ENCODE assay signal across 26 mouse cellular contexts in genomic region chr3:158065256-158065655, GRCm38 (mm10). TPM values are rescaled to one million over a fixed set of nuclear protein-coding genes. Genes with fewer than 3 reads are reported as not detected.
DNase-seq lines count a peak whose midpoint lies in the region; ATAC-seq and TF ChIP-seq lines count a peak whose summit lies in the region.
"Had no signal": no experiment of that assay in that cellular context is flagged by ENCODE, and none has a peak within 500 bp of the region (broad histone marks: within the 10 kb centered on the region; RNA-seq: fewer than 3 reads in every experiment).

No protein-coding gene starts in this region.

- ATAC-seq in forebrain, embryonic 14.5 days, result peak; percentile 18; the same call in 1 of the 2 replicates
- no peak; the same call in 1 of the 2 replicates for ATAC-seq in forebrain, embryonic 11.5 days (replicated peaks; ENCODE audit: low FRiP score)
- peak; percentile 53; the same call in 1 of the 2 replicates for ATAC-seq in midbrain, embryonic 13.5 days
- no peak for ATAC-seq in midbrain, embryonic 16.5 days
- ATAC-seq in midbrain, postnatal 0 days (ENCODE audit: low FRiP score), result peak; percentile 33; the same call in 1 of the 2 replicates
- no peak; the same call in 1 of the 2 replicates for ATAC-seq in midbrain, embryonic 14.5 days (ENCODE audit: low FRiP score, low TSS enrichment)
- ATAC-seq: activated CD4-positive, CD25-positive, alpha-beta regulatory T cell, adult 4 months; CD4-positive, CD25-positive, alpha-beta regulatory T cell, adult 4 months; forebrain, embryonic 13.5 days; forebrain, postnatal 0 days; Patski had no signal

- H3K27me3 ChIP-seq in forebrain, embryonic 14.5 days (replicated peaks; ENCODE audit: control insufficient read depth, insufficient read depth, low read length), result no peaks in the 10 kb centered on the region
- no peaks in the 10 kb centered on the region for H3K27me3 ChIP-seq in forebrain, embryonic 11.5 days (ENCODE audit: control insufficient read depth, insufficient read depth, low read length)
- no peaks in the 10 kb centered on the region for H3K27me3 ChIP-seq in midbrain, embryonic 13.5 days
- H3K27me3 ChIP-seq in midbrain, embryonic 16.5 days (ENCODE audit: control insufficient read depth, insufficient read depth, low read depth, low read length), result no peaks in the 10 kb centered on the region
- no peaks in the 10 kb centered on the region for H3K27me3 ChIP-seq in midbrain, postnatal 0 days (ENCODE audit: insufficient read depth, low read length)
- H3K27me3 ChIP-seq in midbrain, embryonic 14.5 days (ENCODE audit: control insufficient read depth, insufficient read depth, low read length), result no peaks in the 10 kb centered on the region
- H3K27me3 ChIP-seq: CH12.LX; embryonic facial prominence, embryonic 12.5 days; forebrain, embryonic 13.5 days; Patski had no signal

- peaks cover 14% of the 10 kb centered on the region for H3K36me3 ChIP-seq in forebrain, embryonic 14.5 days (ENCODE audit: control insufficient read depth, insufficient read depth, low read length)
- no peaks in the 10 kb centered on the region for H3K36me3 ChIP-seq in forebrain, embryonic 11.5 days (ENCODE audit: control insufficient read depth, insufficient read depth, low read length)
- peaks cover 18% of the 10 kb centered on the region for H3K36me3 ChIP-seq in midbrain, embryonic 13.5 days
- no peaks in the 10 kb centered on the region for H3K36me3 ChIP-seq in midbrain, embryonic 16.5 days (ENCODE audit: control insufficient read depth, insufficient read depth, low read length)
- peaks cover 4% of the 10 kb centered on the region; the same call in 1 of the 2 replicates for H3K36me3 ChIP-seq in midbrain, postnatal 0 days (ENCODE audit: insufficient read depth, low read length)
- H3K36me3 ChIP-seq in midbrain, embryonic 14.5 days (ENCODE audit: control insufficient read depth, insufficient read depth, low read length), result peaks cover 28% of the 10 kb centered on the region

- H3K9me3 ChIP-seq in forebrain, embryonic 14.5 days (replicated peaks; ENCODE audit: control insufficient read depth, low read length), result no peaks in the 10 kb centered on the region
- H3K9me3 ChIP-seq in forebrain, embryonic 11.5 days (ENCODE audit: control insufficient read depth, low read length), result no peaks in the 10 kb centered on the region
- no peaks in the 10 kb centered on the region for H3K9me3 ChIP-seq in midbrain, embryonic 13.5 days
- H3K9me3 ChIP-seq in midbrain, embryonic 16.5 days (replicated peaks; ENCODE audit: control insufficient read depth, low read length, poor library complexity, severe bottlenecking), result no peaks in the 10 kb centered on the region
- H3K9me3 ChIP-seq in midbrain, postnatal 0 days (ENCODE audit: low read length), result no peaks in the 10 kb centered on the region
- H3K9me3 ChIP-seq in midbrain, embryonic 14.5 days (ENCODE audit: control insufficient read depth, low read length), result no peaks in the 10 kb centered on the region
- H3K9me3 ChIP-seq: embryonic facial prominence, embryonic 10.5 days; embryonic facial prominence, embryonic 12.5 days; forebrain, embryonic 13.5 days; G1E had no signal

- no peaks in the 10 kb centered on the region for H3K4me1 ChIP-seq in forebrain, embryonic 14.5 days (ENCODE audit: control insufficient read depth, insufficient read depth, low read length)
- no peaks in the 10 kb centered on the region for H3K4me1 ChIP-seq in forebrain, embryonic 11.5 days (replicated peaks; ENCODE audit: control insufficient read depth, insufficient read depth, low read length)
- H3K4me1 ChIP-seq in midbrain, embryonic 13.5 days (replicated peaks), result no peaks in the 10 kb centered on the region
- no peaks in the 10 kb centered on the region for H3K4me1 ChIP-seq in midbrain, embryonic 16.5 days (ENCODE audit: control insufficient read depth, insufficient read depth, low read length)
- H3K4me1 ChIP-seq in midbrain, postnatal 0 days (ENCODE audit: insufficient read depth, low read length), result no peaks in the 10 kb centered on the region
- H3K4me1 ChIP-seq in midbrain, embryonic 14.5 days (ENCODE audit: control insufficient read depth, insufficient read depth, low read length), result no peaks in the 10 kb centered on the region
- H3K4me1 ChIP-seq: forebrain, embryonic 13.5 days had no signal

- H3K27ac ChIP-seq in forebrain, embryonic 14.5 days (ENCODE audit: low read depth, low read length), result no peak overlapping the region
- no peak overlapping the region for H3K27ac ChIP-seq in forebrain, embryonic 11.5 days (ENCODE audit: low read depth, low read length)
- no peak overlapping the region for H3K27ac ChIP-seq in midbrain, embryonic 13.5 days
- no peak overlapping the region for H3K27ac ChIP-seq in midbrain, embryonic 16.5 days (ENCODE audit: low read length)
- no peak overlapping the region for H3K27ac ChIP-seq in midbrain, postnatal 0 days (ENCODE audit: low read depth, low read length)
- H3K27ac ChIP-seq in midbrain, embryonic 14.5 days (replicated peaks; ENCODE audit: low read depth, low read length), result no peak overlapping the region
- H3K27ac ChIP-seq: embryonic facial prominence, embryonic 10.5 days; embryonic facial prominence, embryonic 12.5 days; forebrain, embryonic 13.5 days had no signal

- no peak overlapping the region for H3K4me3 ChIP-seq in forebrain, embryonic 14.5 days (ENCODE audit: low read depth, low read length)
- no peak overlapping the region for H3K4me3 ChIP-seq in forebrain, embryonic 11.5 days (ENCODE audit: low read depth, low read length)
- no peak overlapping the region for H3K4me3 ChIP-seq in midbrain, embryonic 13.5 days (replicated peaks)
- no peak overlapping the region for H3K4me3 ChIP-seq in midbrain, embryonic 16.5 days (ENCODE audit: low read depth, low read length)
- no peak overlapping the region for H3K4me3 ChIP-seq in midbrain, postnatal 0 days (ENCODE audit: low read depth, low read length)
- H3K4me3 ChIP-seq in midbrain, embryonic 14.5 days (replicated peaks; ENCODE audit: low read depth, low read length), result no peak overlapping the region
- H3K4me3 ChIP-seq: embryonic facial prominence, embryonic 10.5 days; embryonic facial prominence, embryonic 12.5 days; forebrain, embryonic 13.5 days had no signal

- WGBS in forebrain, embryonic 14.5 days, result 90% methylated on average over 2 of the region's 2 CpGs
- 94% methylated on average over 2 of the region's 2 CpGs for whole genome bisulfite sequencing in forebrain, embryonic 11.5 days
- WGBS in midbrain, embryonic 13.5 days, result 96% methylated on average over 2 of the region's 2 CpGs
- WGBS in midbrain, embryonic 16.5 days, result 100% methylated on average over 2 of the region's 2 CpGs
- 98% methylated on average over 2 of the region's 2 CpGs for WGBS in midbrain, postnatal 0 days
- WGBS in midbrain, embryonic 14.5 days, result 93% methylated on average over 2 of the region's 2 CpGs

- H3K9ac ChIP-seq in forebrain, embryonic 14.5 days (ENCODE audit: low read length), result no peak overlapping the region
- H3K9ac ChIP-seq in forebrain, embryonic 11.5 days (ENCODE audit: low read length), result no peak overlapping the region
- no peak overlapping the region for H3K9ac ChIP-seq in midbrain, embryonic 13.5 days (replicated peaks)
- no peak overlapping the region for H3K9ac ChIP-seq in midbrain, embryonic 16.5 days (ENCODE audit: low read depth, low read length)
- H3K9ac ChIP-seq in midbrain, postnatal 0 days (replicated peaks; ENCODE audit: low read length, poor library complexity, severe bottlenecking), result no peak overlapping the region
- no peak overlapping the region for H3K9ac ChIP-seq in midbrain, embryonic 14.5 days (replicated peaks; ENCODE audit: low read length)
- H3K9ac ChIP-seq: embryonic facial prominence, embryonic 12.5 days; forebrain, embryonic 13.5 days; forebrain, postnatal 0 days had no signal

- DNase-seq in forebrain, embryonic 14.5 days (ENCODE audit: low spot score), result no peak
- DNase-seq in forebrain, embryonic 11.5 days (ENCODE audit: low spot score), result no peak
- peak; percentile 37 for DNase-seq in heart, adult 11 months
- DNase-seq in heart, adult 8-10 months (ENCODE audit: low spot score), result no peak
- no peak for DNase-seq in midbrain, postnatal 0 days (ENCODE audit: low spot score)
- DNase-seq in midbrain, embryonic 14.5 days, result no peak
- DNase-seq: adrenal gland, adult 8-10 months; adrenal gland, postnatal 14 days; adrenal gland, postnatal 36 days; B cell, adult 2 months; cerebellum, adult 11-12 months; cerebellum, adult 2 months; cerebellum, adult 9-10 months; cerebellum, postnatal 10 days; cerebellum, postnatal 25 days; forebrain, postnatal 0 days had no signal

- H3K4me2 ChIP-seq in forebrain, embryonic 14.5 days (ENCODE audit: low read length), result no peak overlapping the region
- H3K4me2 ChIP-seq in forebrain, embryonic 11.5 days (ENCODE audit: low read depth, low read length, severe bottlenecking), result no peak overlapping the region
- H3K4me2 ChIP-seq in midbrain, embryonic 13.5 days (replicated peaks), result no peak overlapping the region
- H3K4me2 ChIP-seq in midbrain, embryonic 16.5 days (ENCODE audit: low read length), result no peak overlapping the region
- H3K4me2 ChIP-seq in midbrain, postnatal 0 days (ENCODE audit: low read depth, low read length, poor library complexity, severe bottlenecking), result no peak overlapping the region
- no peak overlapping the region for H3K4me2 ChIP-seq in midbrain, embryonic 14.5 days (ENCODE audit: low read length)
- H3K4me2 ChIP-seq: embryonic facial prominence, embryonic 12.5 days; forebrain, embryonic 13.5 days had no signal

- no peak for TF ChIP-seq CTCF in midbrain, postnatal 0 days (IDR thresholded peaks at IDR 0.05)

RNA-seq across cellular contexts. Expression of gene Lrrc40, which starts 28.8 kb away (rescaled TPM):
- 65.8 TPM in 2 replicates for polyA plus RNA-seq in forebrain, embryonic 14.5 days (2014; fragmentation: Nextera tagmentation; extraction: Ambion mirVana)
- polyA plus RNA-seq in forebrain, embryonic 11.5 days (2014; fragmentation: Nextera tagmentation; extraction: Ambion mirVana), result 89.1 and 105 TPM in 2 replicates
- 10 to 100 TPM in 3 of 4 experiments, 1 to 10 TPM in 1; 9.5 to 12.8 (median 11.5) TPM for total RNA-seq in heart, adult 8-10 months (2022)
- polyA plus RNA-seq in midbrain, embryonic 13.5 days (2015; fragmentation: Nextera tagmentation; extraction: Ambion mirVana), result 56.8 and 68.4 TPM in 2 replicates
- polyA plus RNA-seq in midbrain, embryonic 16.5 days (2015; fragmentation: Nextera tagmentation; extraction: Ambion mirVana), result 58.4 and 61.9 TPM in 2 replicates
- 44.3 and 49.5 TPM in 2 replicates for total RNA-seq in midbrain, postnatal 0 days (2014; rRNA removed)
- polyA plus RNA-seq in midbrain, postnatal 0 days (2015; fragmentation: Nextera tagmentation; extraction: Ambion mirVana), result 52.9 and 53.8 TPM in 2 replicates
- polyA plus RNA-seq in midbrain, embryonic 14.5 days (2014; fragmentation: Nextera tagmentation; extraction: Ambion mirVana), result 49.3 and 62.7 TPM in 2 replicates

RNA-seq across cellular contexts. Expression of gene Srsf11, which starts 28.8 kb away (rescaled TPM):
- polyA plus RNA-seq in forebrain, embryonic 14.5 days (2014; fragmentation: Nextera tagmentation; extraction: Ambion mirVana), result 232 and 242 TPM in 2 replicates
- polyA plus RNA-seq in forebrain, embryonic 11.5 days (2014; fragmentation: Nextera tagmentation; extraction: Ambion mirVana), result 337 and 367 TPM in 2 replicates
- total RNA-seq in heart, adult 8-10 months (2022), result 10 to 100 TPM; 32.2 to 45.6 (median 37.9) TPM
- 309 and 336 TPM in 2 replicates for polyA plus RNA-seq in midbrain, embryonic 13.5 days (2015; fragmentation: Nextera tagmentation; extraction: Ambion mirVana)
- polyA plus RNA-seq in midbrain, embryonic 16.5 days (2015; fragmentation: Nextera tagmentation; extraction: Ambion mirVana), result 226 and 241 TPM in 2 replicates
- total RNA-seq in midbrain, postnatal 0 days (2014; rRNA removed), result 187 and 231 TPM in 2 replicates
- 152 and 188 TPM in 2 replicates for polyA plus RNA-seq in midbrain, postnatal 0 days (2015; fragmentation: Nextera tagmentation; extraction: Ambion mirVana)
- 258 and 287 TPM in 2 replicates for polyA plus RNA-seq in midbrain, embryonic 14.5 days (2014; fragmentation: Nextera tagmentation; extraction: Ambion mirVana)

Comparison
In these comparisons a context has a peak if more than half of its experiments do, and no peak if none do; other contexts are left out.
1. ATAC-seq: peak in forebrain, embryonic 14.5 days (single experiment), midbrain, embryonic 13.5 days (single experiment) and midbrain, postnatal 0 days (single experiment); none in forebrain, embryonic 11.5 days (single experiment), midbrain, embryonic 16.5 days (single experiment) and midbrain, embryonic 14.5 days (single experiment).